Mouse (Mus musculus) myocyte (in vitro differentiated cells): ENCODE measurements at regions not wholly inside any gene's neighbourhood (a gene's known extent, or its start where the extent isn't known, plus 50 kb on each side); places are given as distances from the start of the nearest gene placed in this dataset.

Experiments used
- H3K27me3 ChIP-seq: one replicate; pipeline ENCODE4 v1.6.1; 2011; ENCODE audit not compliant: control insufficient read depth, insufficient read depth, insufficient read length
- H3K36me3 ChIP-seq: one replicate; pipeline ENCODE4 v1.6.1; 2011; ENCODE audit not compliant: control insufficient read depth, insufficient read depth
- H3K4me2 ChIP-seq: one replicate; pipeline ENCODE4 v1.6.1; 2011; ENCODE audit warnings: low read depth, control low read depth
- H3K4me3 ChIP-seq: one replicate; pipeline ENCODE4 v1.5.1; 2011; ENCODE audit warnings: mild to moderate bottlenecking, control low read depth, moderate library complexity
- H3K79me2 ChIP-seq: one replicate; pipeline ENCODE4 v1.6.1; 2011; ENCODE audit not compliant: control insufficient read depth, insufficient read depth
- H3ac ChIP-seq: one replicate; pipeline ENCODE4 v1.6.1; 2011; ENCODE audit not compliant: control insufficient read depth, insufficient read length
- CEBPB ChIP-seq: IDR thresholded peaks from 2 replicates; pipeline ENCODE4 v1.6.1; 2011; ENCODE audit warnings: mild to moderate bottlenecking, moderate library complexity; ENCODE audit not compliant: poor library complexity, insufficient read depth, severe bottlenecking
- E2F4 ChIP-seq: IDR thresholded peaks from one replicate; pipeline ENCODE4 v1.6.1; 2011; ENCODE audit warnings: mild to moderate bottlenecking, control low read depth, moderate library complexity; ENCODE audit not compliant: insufficient read depth
- MAX ChIP-seq: IDR thresholded peaks from one replicate; pipeline ENCODE4 v1.6.1; 2011; ENCODE audit warnings: low read depth, mild to moderate bottlenecking, control low read depth
- MYOD1 ChIP-seq, 3 experiments: IDR thresholded peaks; one replicate each; pipeline ENCODE4 v1.6.1; 2011; ENCODE audit warnings: control low read depth in 2 of 3, low read depth in 2 of 3, mild to moderate bottlenecking in 2 of 3, moderate library complexity in 1 of 3; ENCODE audit not compliant: insufficient read length in 2 of 3, control insufficient read depth in 1 of 3
- MYOG ChIP-seq, 3 experiments: IDR thresholded peaks; one replicate each; pipeline ENCODE4 v1.6.1; 2011; ENCODE audit warnings: control low read depth in 2 of 3, low read depth in 2 of 3, mild to moderate bottlenecking in 2 of 3; ENCODE audit not compliant: insufficient read length in 2 of 3, control insufficient read depth in 1 of 3, insufficient read depth in 1 of 3
- POLR2A ChIP-seq: IDR thresholded peaks from one replicate; pipeline ENCODE4 v1.6.1; 2011; ENCODE audit warnings: low read depth, mild to moderate bottlenecking, control low read depth, moderate library complexity; ENCODE audit not compliant: insufficient read length
- POLR2AphosphoS2 ChIP-seq: IDR thresholded peaks from one replicate; pipeline ENCODE4 v1.6.1; 2011; ENCODE audit warnings: low read depth, control low read depth; ENCODE audit not compliant: insufficient read length
- REST ChIP-seq: IDR thresholded peaks from one replicate; pipeline ENCODE4 v1.6.1; 2011; ENCODE audit warnings: mild to moderate bottlenecking, control low read depth, moderate library complexity; ENCODE audit not compliant: insufficient read depth, insufficient read length
- SRF ChIP-seq: IDR thresholded peaks from one replicate; pipeline ENCODE4 v1.6.1; 2011; ENCODE audit warnings: low read depth; ENCODE audit not compliant: control insufficient read depth, insufficient read length
- TCF12 ChIP-seq: IDR thresholded peaks from one replicate; pipeline ENCODE4 v1.6.1; 2011; ENCODE audit warnings: mild to moderate bottlenecking, control low read depth; ENCODE audit not compliant: poor library complexity, insufficient read depth, severe bottlenecking
- TCF3 ChIP-seq: IDR thresholded peaks from one replicate; pipeline ENCODE4 v1.6.1; 2011; ENCODE audit warnings: low read depth, control low read depth; ENCODE audit not compliant: insufficient read length
- USF1 ChIP-seq: IDR thresholded peaks from one replicate; pipeline ENCODE4 v1.6.1; 2011; ENCODE audit warnings: low read depth, mild to moderate bottlenecking, control low read depth, moderate library complexity

- Histone ChIP-seq H3K27me3 (no peaks in the 10 kb centered on the region), H3K4me2 (peak overlapping the region; percentile 2), H3K4me3 (no peak overlapping the region), H3ac (no peak overlapping the region), H3K36me3 (no peaks in the 10 kb centered on the region), H3K79me2 (no peaks in the 10 kb centered on the region)
- TF ChIP-seq USF1: no peak
- TF ChIP-seq E2F4: no peak
- TF ChIP-seq MYOG (IDR thresholded peaks at IDR 0.05; ENCODE audit: control insufficient read depth in 1 of 3, insufficient read depth in 1 of 3, insufficient read length in 2 of 3, low read depth in 2 of 3): no peak
- no peak for TF ChIP-seq POLR2A
- TF ChIP-seq SRF: no peak
- no peak for TF ChIP-seq TCF12
- no peak for TF ChIP-seq CEBPB
- TF ChIP-seq REST: no peak
- no peak for TF ChIP-seq MYOD1 (IDR thresholded peaks at IDR 0.05; ENCODE audit: control insufficient read depth in 1 of 3, insufficient read length in 2 of 3, low read depth in 2 of 3)
- TF ChIP-seq MAX: no peak
- no peak for TF ChIP-seq POLR2AphosphoS2
- no peak for TF ChIP-seq TCF3
These were observed 55.4 kb upstream of the Lhx8 start for GRCm38 (mm10) chr3:154385831-154386312.

GRCm38 (mm10) chr3:154382811-154383210 is 52.4 kb upstream of the Lhx8 start:
- TF ChIP-seq SRF: no peak
- TF ChIP-seq USF1: no peak
- no peak for TF ChIP-seq TCF12
- TF ChIP-seq TCF3: no peak
- no peak for TF ChIP-seq MYOD1 (IDR thresholded peaks at IDR 0.05; ENCODE audit: control insufficient read depth in 1 of 3, insufficient read length in 2 of 3, low read depth in 2 of 3)
- Histone ChIP-seq H3ac (no peak overlapping the region), H3K27me3 (no peaks in the 10 kb centered on the region), H3K4me3 (no peak overlapping the region), H3K79me2 (no peaks in the 10 kb centered on the region), H3K36me3 (no peaks in the 10 kb centered on the region), H3K4me2 (no peak overlapping the region)

GRCm38 (mm10) chr3:154381561-154381960 is 51.1 kb upstream of the Lhx8 start:
- H3ac ChIP-seq: no peak overlapping the region
- H3K27me3 ChIP-seq: no peaks in the 10 kb centered on the region
- H3K4me3 ChIP-seq: no peak overlapping the region
- H3K79me2 ChIP-seq: no peaks in the 10 kb centered on the region
- no peaks in the 10 kb centered on the region for H3K36me3 ChIP-seq
- H3K4me2 ChIP-seq: no peak overlapping the region
- no peak for TF ChIP-seq POLR2A
- no peak for TF ChIP-seq MYOG (IDR thresholded peaks at IDR 0.05; ENCODE audit: control insufficient read depth in 1 of 3, insufficient read depth in 1 of 3, insufficient read length in 2 of 3, low read depth in 2 of 3)
- no peak for TF ChIP-seq USF1
- no peak for TF ChIP-seq REST
- no peak for TF ChIP-seq MAX
- no peak for TF ChIP-seq TCF12
- TF ChIP-seq MYOD1 (IDR thresholded peaks at IDR 0.05; ENCODE audit: control insufficient read depth in 1 of 3, insufficient read length in 2 of 3, low read depth in 2 of 3): no peak
- no peak for TF ChIP-seq E2F4
- TF ChIP-seq SRF: no peak
- no peak for TF ChIP-seq POLR2AphosphoS2
- no peak for TF ChIP-seq CEBPB
- TF ChIP-seq TCF3: no peak
